Mouse (Mus musculus) forebrain, embryonic 11.5 days (tissue): ENCODE results near the gene Prmt2. TPM values are rescaled to one million over a fixed set of nuclear protein-coding genes. Genes with fewer than 3 reads are reported as not detected.
A peak's percentile ranks its signal among the peaks of the same experiment; 100 is the strongest.

Experiments
- ATAC-seq: fragments of 200-750 bp; cut with Nextera tagmentation; replicated peaks from 2 replicates; pipeline ENCODE4 v1.8.0; 2017; ENCODE audit warnings: moderate TSS enrichment; ENCODE audit not compliant: low FRiP score
- DNase-seq: peaks from one replicate; pipeline ENCODE4 v3.0.0-alpha.2; 2017; ENCODE audit warnings: low spot score
- H3K27ac ChIP-seq: fragments of 300-500 bp; sonication (generic); 2 replicates; pipeline ENCODE4 v1.5.1; 2014; ENCODE audit warnings: low read depth, low read length
- H3K27me3 ChIP-seq: fragments of 300-500 bp; sonication (generic); 2 replicates; pipeline ENCODE4 v1.6.1; 2014; ENCODE audit warnings: mild to moderate bottlenecking, low read length, mixed read lengths; ENCODE audit not compliant: control insufficient read depth, insufficient read depth
- H3K36me3 ChIP-seq: fragments of 300-500 bp; sonication (generic); 2 replicates; pipeline ENCODE4 v1.6.1; 2014; ENCODE audit warnings: mild to moderate bottlenecking, low read length, moderate library complexity, mixed read lengths; ENCODE audit not compliant: control insufficient read depth, insufficient read depth
- H3K4me1 ChIP-seq: fragments of 300-500 bp; sonication (generic); replicated peaks from 2 replicates; pipeline ENCODE4 v1.6.1; 2014; ENCODE audit warnings: low read length, mixed read lengths; ENCODE audit not compliant: control insufficient read depth, insufficient read depth
- H3K4me2 ChIP-seq: fragments of 300-500 bp; sonication (generic); 2 replicates; pipeline ENCODE4 v1.6.1; 2014; ENCODE audit warnings: low read depth, mild to moderate bottlenecking, low read length, moderate library complexity, mixed read lengths; ENCODE audit not compliant: severe bottlenecking
- H3K4me3 ChIP-seq: fragments of 300-500 bp; sonication (generic); 2 replicates; pipeline ENCODE4 v1.5.1; 2014; ENCODE audit warnings: low read depth, low read length
- H3K9ac ChIP-seq: fragments of 300-500 bp; sonication (generic); 2 replicates; pipeline ENCODE4 v1.6.1; 2014; ENCODE audit warnings: low read length
- H3K9me3 ChIP-seq: fragments of 300-500 bp; sonication (generic); 2 replicates; pipeline ENCODE4 v1.6.1; 2016; ENCODE audit warnings: low read length, mixed read lengths; ENCODE audit not compliant: control insufficient read depth
- WGBS: fragments of 180-500 bp; shearing (Covaris S2); extraction: QIAGEN DNeasy Blood & Tissue Kit; methylation state at CpG from one replicate; pipeline ENCODE4 v1.1.7; 2014; 5-methylcytosine and 5-hydroxymethylcytosine counted together
- polyA plus RNA-seq: library from polyadenylated mRNA; unstranded; fragments of >200 nt; fragmentation: Nextera tagmentation; extraction: Ambion mirVana; gene quantifications from 2 replicates; pipeline ENCODE4 v1.2.1, GENCODE M21; 2014

Gene Prmt2
- polyA plus RNA-seq, 1 experiment from 2014 or later: 83.9 TPM

DNA sequence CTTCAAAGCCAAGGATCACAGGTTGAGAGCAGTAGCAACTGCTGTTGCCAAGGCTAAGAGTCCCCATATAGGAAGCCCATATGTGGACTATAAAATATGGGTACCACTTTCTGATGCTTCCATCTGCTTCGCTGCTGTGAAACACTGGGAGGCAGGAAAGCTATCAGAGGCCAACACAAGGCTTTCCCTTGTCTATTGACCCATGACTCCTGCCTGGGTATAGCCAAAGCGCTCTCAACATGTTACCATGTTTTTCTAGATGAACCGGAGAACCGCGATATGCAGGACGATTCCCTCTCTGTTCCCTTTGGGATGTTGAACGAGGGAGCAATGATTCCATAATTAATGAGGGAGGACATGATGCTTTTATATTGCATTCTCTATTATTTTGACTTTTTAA is 26.9 kb downstream of the Prmt2 start:
- no peak overlapping the region for H3K4me3 ChIP-seq
- ATAC-seq (no peak), DNase-seq (no peak)
- H3K36me3 ChIP-seq: peaks cover 18% of the 10 kb centered on the region; the same call in 1 of the 2 replicates
- H3K9me3 ChIP-seq: peaks cover 8% of the 10 kb centered on the region; the same call in 1 of the 2 replicates
- H3K4me2 ChIP-seq: no peak overlapping the region
- no peaks in the 10 kb centered on the region for H3K4me1 ChIP-seq
- H3K9ac ChIP-seq: no peak overlapping the region
- H3K27ac ChIP-seq: no peak overlapping the region
- no peaks in the 10 kb centered on the region for H3K27me3 ChIP-seq
- 93% methylated on average over 7 of the region's 7 CpGs for WGBS

- Histone ChIP-seq H3K4me3 (no peak overlapping the region), H3K9me3 (no peaks in the 10 kb centered on the region; the same call in 1 of the 2 replicates), H3K9ac (no peak overlapping the region), H3K4me2 (no peak overlapping the region), H3K27ac (no peak overlapping the region), H3K27me3 (no peaks in the 10 kb centered on the region), H3K4me1 (no peaks in the 10 kb centered on the region), H3K36me3 (peaks cover 5% of the 10 kb centered on the region; the same call in 1 of the 2 replicates)
- ATAC-seq (no peak), DNase-seq (no peak)
- WGBS: 86% methylated on average over 8 of the region's 8 CpGs
Measured at GRCm38 (mm10) chr10:76209241-76209640, 28.4 kb downstream of the Prmt2 start.

DNA sequence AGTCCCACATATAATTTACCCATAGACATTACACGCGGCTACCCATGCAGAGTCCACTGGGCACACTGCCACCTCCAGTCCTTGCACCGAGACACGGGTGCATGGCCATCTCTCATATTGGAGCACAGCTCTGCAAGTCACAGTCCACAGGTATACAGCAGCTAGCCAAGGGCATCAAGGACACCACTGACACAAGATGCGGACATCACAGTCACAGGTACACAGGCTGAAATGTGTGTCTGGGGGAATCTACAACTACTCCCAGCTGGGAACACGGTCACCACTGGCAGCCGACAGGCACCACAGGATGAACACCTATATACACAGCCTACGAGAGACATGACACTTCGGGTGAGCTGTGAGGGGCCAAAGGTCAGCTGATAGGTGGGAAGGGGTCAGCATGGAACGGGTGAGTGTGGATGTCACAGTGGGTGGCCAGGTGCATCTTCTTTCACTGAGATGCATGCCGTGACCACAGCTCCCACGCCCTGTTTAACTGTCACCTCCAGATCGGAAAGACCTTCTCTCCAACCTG is 30.3 kb downstream of the Prmt2 start:
- Histone ChIP-seq H3K27me3 (no peaks in the 10 kb centered on the region), H3K4me2 (no peak overlapping the region), H3K27ac (no peak overlapping the region), H3K9ac (no peak overlapping the region), H3K9me3 (no peaks in the 10 kb centered on the region), H3K4me1 (no peaks in the 10 kb centered on the region), H3K36me3 (no peaks in the 10 kb centered on the region; the same call in 1 of the 2 replicates), H3K4me3 (no peak overlapping the region)
- 93% methylated on average over 13 of the region's 13 CpGs for WGBS
- ATAC-seq (no peak), DNase-seq (no peak)

DNA sequence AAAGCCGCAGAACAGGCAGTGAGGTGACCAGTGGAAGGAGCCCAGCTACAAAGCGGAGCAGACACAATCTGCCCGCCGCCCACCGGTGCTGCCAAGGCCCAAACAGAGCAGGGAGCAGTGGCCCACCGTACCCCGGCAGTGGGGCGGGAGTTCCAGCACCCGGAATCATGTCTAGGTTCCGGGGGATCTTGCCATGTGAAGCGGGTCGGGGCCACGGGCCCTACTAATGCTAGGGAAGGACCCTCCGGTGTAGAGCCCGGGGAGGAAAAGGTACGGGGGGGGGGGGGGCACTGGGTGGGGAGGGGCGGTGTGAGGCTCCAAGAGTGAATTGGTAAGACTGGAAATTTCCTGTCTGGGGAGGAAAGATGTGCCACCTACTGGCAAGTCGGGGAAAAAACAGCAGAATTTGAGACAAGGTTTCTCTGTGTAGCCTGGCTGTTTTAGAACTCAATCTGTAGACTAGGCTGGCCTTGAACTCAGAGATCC is 33.8 kb downstream of the Prmt2 start:
- H3K4me2 ChIP-seq: peak overlapping the region; percentile 54
- WGBS: 26% methylated on average over 18 of the region's 18 CpGs
- peak overlapping the region; percentile 41; the same call in 1 of the 2 replicates for H3K9ac ChIP-seq
- DNase-seq (peak; percentile 63), ATAC-seq (no peak)
- H3K27me3 ChIP-seq: no peaks in the 10 kb centered on the region
- no peaks in the 10 kb centered on the region for H3K4me1 ChIP-seq
- peak overlapping the region; percentile 24 for H3K4me3 ChIP-seq
- no peaks in the 10 kb centered on the region; the same call in 1 of the 2 replicates for H3K36me3 ChIP-seq
- no peaks in the 10 kb centered on the region for H3K9me3 ChIP-seq
- H3K27ac ChIP-seq: no peak overlapping the region

GRCm38 (mm10) chr10:76201978-76202377 is 35.7 kb downstream of the Prmt2 start:
- ATAC-seq: no peak
- H3K27me3 ChIP-seq: no peaks in the 10 kb centered on the region

GRCm38 (mm10) chr10:76201416-76201815 is 36.2 kb downstream of the Prmt2 start:
- no peaks in the 10 kb centered on the region for H3K4me1 ChIP-seq
- H3K9ac ChIP-seq: no peak overlapping the region
- DNase-seq (no peak), ATAC-seq (no peak)
- H3K4me3 ChIP-seq: no peak overlapping the region
- H3K4me2 ChIP-seq: no peak overlapping the region
- no peaks in the 10 kb centered on the region for H3K27me3 ChIP-seq
- H3K27ac ChIP-seq: no peak overlapping the region
- no peaks in the 10 kb centered on the region for H3K9me3 ChIP-seq
- WGBS: 84% methylated on average over 3 of the region's 3 CpGs
- no peaks in the 10 kb centered on the region for H3K36me3 ChIP-seq

More at GRCm38 (mm10) chr10:76201978-76202377, 35.7 kb downstream of the Prmt2 start:
- no peak overlapping the region for H3K27ac ChIP-seq
- DNase-seq: peak; percentile 90
- no peak overlapping the region for H3K4me3 ChIP-seq
- no peaks in the 10 kb centered on the region for H3K9me3 ChIP-seq
- no peak overlapping the region for H3K9ac ChIP-seq
- WGBS: 18% methylated on average over 7 of the region's 7 CpGs
- no peaks in the 10 kb centered on the region for H3K36me3 ChIP-seq
- no peaks in the 10 kb centered on the region for H3K4me1 ChIP-seq
- H3K4me2 ChIP-seq: no peak overlapping the region

- no peak overlapping the region for H3K27ac ChIP-seq
- ATAC-seq (no peak), DNase-seq (no peak)
- WGBS: 92% methylated on average over 1 of the region's 1 CpGs
- no peak overlapping the region for H3K4me2 ChIP-seq
- H3K4me1 ChIP-seq: no peaks in the 10 kb centered on the region
- no peak overlapping the region for H3K4me3 ChIP-seq
- no peak overlapping the region for H3K9ac ChIP-seq
- H3K27me3 ChIP-seq: no peaks in the 10 kb centered on the region
- no peaks in the 10 kb centered on the region for H3K36me3 ChIP-seq
- no peaks in the 10 kb centered on the region for H3K9me3 ChIP-seq
Measured at GRCm38 (mm10) chr10:76188010-76188409, 49.7 kb downstream of the Prmt2 start.

DNA sequence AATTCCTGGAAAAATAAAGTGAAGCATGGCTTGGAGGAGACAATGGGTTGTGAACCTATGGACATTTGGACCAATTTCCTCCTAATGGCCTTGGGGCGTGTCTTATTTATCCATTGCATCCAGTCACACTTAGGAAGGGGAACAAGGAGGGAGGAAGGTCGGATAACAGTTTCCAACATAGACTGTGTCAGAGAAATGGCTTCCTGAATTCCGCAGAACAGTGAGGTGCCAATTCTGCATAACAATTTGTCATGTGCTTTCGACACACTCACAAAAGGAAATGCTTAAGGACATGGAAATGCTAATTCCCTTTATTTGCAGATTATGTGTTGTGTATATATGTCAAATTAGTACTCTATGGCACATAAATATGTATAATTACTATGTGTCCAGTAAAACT is 52.4 kb downstream of the Prmt2 start:
- ATAC-seq: no peak
- DNase-seq: no peak
- 84% methylated on average over 4 of the region's 4 CpGs for WGBS

GRCm38 (mm10) chr10:76174899-76175298 is 62.8 kb downstream of the Prmt2 start:
- DNase-seq (no peak), ATAC-seq (no peak)
- no peak overlapping the region for H3K4me3 ChIP-seq
- no peaks in the 10 kb centered on the region for H3K36me3 ChIP-seq
- no peaks in the 10 kb centered on the region for H3K9me3 ChIP-seq
- H3K4me1 ChIP-seq: no peaks in the 10 kb centered on the region
- no peak overlapping the region for H3K27ac ChIP-seq
- no peak overlapping the region for H3K4me2 ChIP-seq
- no peaks in the 10 kb centered on the region for H3K27me3 ChIP-seq
- 39% methylated on average over 2 of the region's 2 CpGs for WGBS
- no peak overlapping the region for H3K9ac ChIP-seq

More for the DNA sequence above, 52.4 kb downstream of the Prmt2 start:
- no peak overlapping the region for H3K27ac ChIP-seq
- no peaks in the 10 kb centered on the region for H3K4me1 ChIP-seq
- H3K36me3 ChIP-seq: no peaks in the 10 kb centered on the region
- no peak overlapping the region for H3K4me3 ChIP-seq
- H3K4me2 ChIP-seq: no peak overlapping the region
- H3K27me3 ChIP-seq: no peaks in the 10 kb centered on the region
- H3K9me3 ChIP-seq: no peaks in the 10 kb centered on the region
- no peak overlapping the region for H3K9ac ChIP-seq
